Mouse (Mus musculus) forebrain, embryonic 10.5 days (tissue): ENCODE data around the gene Acr. TPM values are rescaled to one million over a fixed set of nuclear protein-coding genes. Genes with fewer than 3 reads are reported as not detected.

Source experiments
- DNase-seq: peaks from one replicate; pipeline ENCODE4 v3.0.0-alpha.2; 2017; ENCODE audit warnings: low spot score; ENCODE audit errors: extremely low spot score
- H3K27ac ChIP-seq: fragments of 300-500 bp; sonication (generic); 2 replicates; pipeline ENCODE4 v1.5.1; 2016; ENCODE audit warnings: mild to moderate bottlenecking
- H3K27me3 ChIP-seq: fragments of 300-500 bp; sonication (generic); 2 replicates; pipeline ENCODE4 v1.6.1; 2016; ENCODE audit warnings: mild to moderate bottlenecking; ENCODE audit not compliant: poor library complexity, severe bottlenecking
- H3K36me3 ChIP-seq: fragments of 300-500 bp; sonication (generic); replicated peaks from 2 replicates; pipeline ENCODE4 v1.6.1; 2016; ENCODE audit warnings: mild to moderate bottlenecking, moderate library complexity
- H3K4me1 ChIP-seq: fragments of 300-500 bp; sonication (generic); 2 replicates; pipeline ENCODE4 v1.6.1; 2016
- H3K4me3 ChIP-seq: fragments of 300-500 bp; sonication (generic); 2 replicates; pipeline ENCODE4 v1.5.1; 2016; ENCODE audit warnings: mild to moderate bottlenecking, moderate library complexity
- H3K9me3 ChIP-seq: fragments of 300-500 bp; sonication (generic); 2 replicates; pipeline ENCODE4 v1.6.1; 2016; ENCODE audit warnings: mild to moderate bottlenecking, moderate library complexity
- WGBS: fragments of 180-500 bp; shearing (Covaris S2); methylation state at CpG from one replicate; pipeline ENCODE4 v1.1.7; 2016; 5-methylcytosine and 5-hydroxymethylcytosine counted together
- polyA plus RNA-seq: library from polyadenylated mRNA; unstranded; fragments of >200 nt; fragmentation: Nextera tagmentation; extraction: Ambion mirVana; gene quantifications from 2 replicates; pipeline ENCODE4 v1.2.1, GENCODE M21; 2016

The Acr gene
- polyA plus RNA-seq, 1 experiment from 2014 or later, result 0.27 TPM

GRCm38 (mm10) chr15:89592548-89592947 lies 24.4 kb downstream of the Acr start:
- Histone ChIP-seq H3K4me3 (peak overlapping the region; percentile 70), H3K36me3 (peaks cover 8% of the 10 kb centered on the region), H3K27ac (peak overlapping the region; percentile 87), H3K27me3 (no peaks in the 10 kb centered on the region), H3K9me3 (no peaks in the 10 kb centered on the region), H3K4me1 (peaks cover 22% of the 10 kb centered on the region)
- WGBS, result 46% methylated on average over 4 of the region's 4 CpGs
- no peak for DNase-seq

DNA sequence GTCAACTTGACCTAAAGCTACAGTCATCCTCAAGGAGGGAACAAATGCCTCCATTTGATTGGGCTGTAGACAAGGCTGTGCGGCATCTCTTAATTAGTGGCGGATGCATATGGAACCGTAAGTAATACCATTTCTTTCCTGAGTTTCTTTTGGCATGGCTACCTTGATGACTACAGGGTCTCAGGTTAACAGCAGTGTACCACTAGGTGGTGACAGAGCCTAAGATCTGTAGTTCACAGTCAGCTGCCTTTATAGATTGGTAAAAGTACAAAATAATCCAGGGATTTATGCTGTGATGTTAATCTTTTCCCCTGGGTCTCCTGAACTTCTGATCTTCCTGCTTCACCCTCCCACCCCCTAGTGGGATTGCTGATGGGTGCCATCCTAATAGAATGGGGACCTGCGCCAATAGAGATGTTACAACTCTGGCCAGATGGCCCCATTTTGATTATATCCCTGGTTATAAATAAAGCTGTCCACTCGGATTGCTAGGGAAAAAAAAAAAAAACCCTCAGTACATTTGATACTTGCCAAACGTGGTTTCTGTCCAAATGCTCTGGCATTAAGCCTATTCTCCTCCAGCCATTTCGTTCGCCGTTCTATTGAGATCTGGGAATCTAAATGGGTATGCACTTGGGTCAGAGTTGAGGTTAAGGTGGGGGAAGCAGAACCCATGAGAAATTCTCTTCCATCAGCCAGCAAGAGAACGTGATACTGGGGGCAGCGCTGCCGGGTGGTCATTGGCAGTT lies 37.9 kb downstream of the Acr start:
- whole genome bisulfite sequencing, result 85% methylated on average over 12 of the region's 12 CpGs
- no peak for DNase-seq
- Histone ChIP-seq H3K36me3 (no peaks in the 10 kb centered on the region), H3K9me3 (no peaks in the 10 kb centered on the region; the same call in 1 of the 2 replicates), H3K27ac (no peak overlapping the region), H3K4me3 (no peak overlapping the region), H3K4me1 (no peaks in the 10 kb centered on the region), H3K27me3 (no peaks in the 10 kb centered on the region)

DNA sequence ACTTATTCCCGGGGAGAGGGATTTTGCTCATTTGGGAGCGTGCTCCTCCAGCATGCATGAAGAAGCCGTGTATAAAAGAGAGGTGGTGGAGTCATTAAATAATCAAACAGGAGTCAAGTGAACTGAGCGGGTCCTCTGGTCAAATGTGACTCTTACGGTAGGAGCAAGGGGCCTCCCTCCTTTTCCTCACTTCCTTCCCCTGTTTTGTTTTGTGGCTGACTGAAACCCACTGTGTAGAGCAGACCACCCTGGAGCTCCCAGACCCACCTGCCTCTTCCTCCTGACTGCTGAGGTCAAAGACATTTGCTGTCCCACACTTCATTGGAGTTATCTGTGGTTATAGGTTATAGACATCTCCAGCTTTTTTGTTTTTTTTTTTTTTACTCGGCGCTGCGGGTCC lies 39.4 kb downstream of the Acr start:
- Histone ChIP-seq H3K4me1 (no peaks in the 10 kb centered on the region), H3K27me3 (no peaks in the 10 kb centered on the region), H3K27ac (no peak overlapping the region), H3K4me3 (no peak overlapping the region), H3K9me3 (peaks cover 4% of the 10 kb centered on the region), H3K36me3 (no peaks in the 10 kb centered on the region)
- WGBS, result 91% methylated on average over 8 of the region's 8 CpGs
- DNase-seq, result no peak

DNA sequence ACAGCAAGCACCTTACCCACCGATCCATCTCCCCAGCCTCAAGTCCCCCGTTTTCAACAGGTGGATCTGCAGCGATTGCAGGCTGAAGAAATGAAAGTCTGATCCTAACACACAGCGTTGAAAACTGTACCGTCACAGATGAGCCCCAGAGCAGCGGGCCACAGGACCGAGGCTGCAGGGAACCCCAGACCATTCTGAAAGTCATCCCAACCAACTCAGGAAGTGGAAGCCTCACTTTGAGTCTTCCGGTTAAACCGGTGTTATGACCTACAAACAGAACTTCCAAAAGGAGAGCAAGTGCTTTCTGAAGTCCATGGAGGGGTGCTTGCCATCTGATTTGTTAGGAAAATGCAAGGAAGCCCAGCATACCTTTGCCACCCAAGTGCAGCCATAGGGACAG lies 39.8 kb downstream of the Acr start:
- 84% methylated on average over 9 of the region's 9 CpGs for WGBS
- no peak overlapping the region for H3K27ac ChIP-seq
- H3K4me1 ChIP-seq, result no peaks in the 10 kb centered on the region
- peaks cover 4% of the 10 kb centered on the region for H3K9me3 ChIP-seq
- no peak overlapping the region for H3K4me3 ChIP-seq
- no peak for DNase-seq
- no peaks in the 10 kb centered on the region for H3K36me3 ChIP-seq
- H3K27me3 ChIP-seq, result no peaks in the 10 kb centered on the region

- H3K27ac ChIP-seq, result no peak overlapping the region
- H3K4me1 ChIP-seq, result no peaks in the 10 kb centered on the region
- 81% methylated on average over 12 of the region's 12 CpGs for WGBS
- DNase-seq, result peak; percentile 60
- H3K9me3 ChIP-seq, result no peaks in the 10 kb centered on the region
- H3K4me3 ChIP-seq, result no peak overlapping the region
- no peaks in the 10 kb centered on the region for H3K27me3 ChIP-seq
- no peaks in the 10 kb centered on the region for H3K36me3 ChIP-seq
Measured at GRCm38 (mm10) chr15:89622312-89622958, 54.3 kb downstream of the Acr start.

GRCm38 (mm10) chr15:89622959-89623625 lies 55.0 kb downstream of the Acr start:
- DNase-seq, result no peak
- H3K36me3 ChIP-seq, result no peaks in the 10 kb centered on the region
- no peaks in the 10 kb centered on the region for H3K4me1 ChIP-seq
- no peak overlapping the region for H3K27ac ChIP-seq
- no peaks in the 10 kb centered on the region for H3K27me3 ChIP-seq
- H3K4me3 ChIP-seq, result no peak overlapping the region
- 69% methylated on average over 5 of the region's 5 CpGs for WGBS
- no peaks in the 10 kb centered on the region for H3K9me3 ChIP-seq

DNA sequence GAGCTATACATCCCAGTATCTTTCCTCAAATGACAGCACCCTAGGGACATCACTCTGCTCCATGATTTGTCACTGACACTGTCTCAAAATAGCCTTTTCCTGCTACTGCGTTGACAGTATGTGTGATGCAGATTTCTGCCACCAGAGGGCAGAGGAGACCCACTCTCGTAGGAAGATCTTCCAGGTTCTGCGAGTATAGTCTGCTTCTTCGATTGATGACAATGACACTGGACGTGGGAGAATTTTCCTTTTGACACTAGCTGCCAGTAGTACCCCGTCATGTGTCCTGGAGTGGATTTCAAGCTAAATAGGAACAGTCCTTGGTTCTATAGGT lies 55.5 kb downstream of the Acr start:
- WGBS, result 23% methylated on average over 6 of the region's 6 CpGs
- no peaks in the 10 kb centered on the region for H3K36me3 ChIP-seq

More for the DNA sequence above, 55.5 kb downstream of the Acr start:
- H3K4me1 ChIP-seq, result no peaks in the 10 kb centered on the region
- H3K27ac ChIP-seq, result no peak overlapping the region
- peak; percentile 74 for DNase-seq
- H3K4me3 ChIP-seq, result no peak overlapping the region
- H3K27me3 ChIP-seq, result no peaks in the 10 kb centered on the region
- no peaks in the 10 kb centered on the region for H3K9me3 ChIP-seq

Other genes starting within 250 kb of the Acr start
- 0.17 and 0.23 TPM in 2 replicates for gene Adm2, start 245.6 kb upstream of the Acr start, polyA plus RNA-seq
- gene Miox, start 233.9 kb upstream of the Acr start, polyA plus RNA-seq, result not detected in 2 replicates
- 48.6 and 50.0 TPM in 2 replicates for gene Lmf2, start 212.7 kb upstream of the Acr start, polyA plus RNA-seq
- 202 and 208 TPM in 2 replicates for gene Ncaph2, start 212.6 kb upstream of the Acr start, polyA plus RNA-seq
- gene Sco2, start 194.5 kb upstream of the Acr start, polyA plus RNA-seq, result 6.6 and 7.2 TPM in 2 replicates
- 1.2 and 1.4 TPM in 2 replicates for gene Tymp, start 191.3 kb upstream of the Acr start, polyA plus RNA-seq
- gene Odf3b, start 189.0 kb upstream of the Acr start, polyA plus RNA-seq, result 0.38 and 0.46 TPM in 2 replicates
- 0.04 TPM in 1 of 2 replicates, not detected in the other for gene Klhdc7b, start 183.4 kb upstream of the Acr start, polyA plus RNA-seq
- not detected in 2 replicates for gene Syce3, start 157.8 kb upstream of the Acr start, polyA plus RNA-seq
- 0.67 and 0.80 TPM in 2 replicates for gene Cpt1b, start 142.5 kb upstream of the Acr start, polyA plus RNA-seq
- gene C730034F03Rik, start 138.7 kb upstream of the Acr start, polyA plus RNA-seq, result 3.9 and 4.3 TPM in 2 replicates
- not detected in 2 replicates for gene Gm44502, start 138.6 kb upstream of the Acr start, polyA plus RNA-seq
- 44.0 and 45.1 TPM in 2 replicates for gene Chkb, start 138.4 kb upstream of the Acr start, polyA plus RNA-seq
- gene Mapk8ip2, start 114.4 kb upstream of the Acr start, polyA plus RNA-seq, result 21.2 and 22.4 TPM in 2 replicates
- 10.7 and 11.4 TPM in 2 replicates for gene Arsa, start 90.9 kb upstream of the Acr start, polyA plus RNA-seq
- 2.2 and 3.0 TPM in 2 replicates for gene Shank3, start 68.7 kb upstream of the Acr start, polyA plus RNA-seq
- gene Rabl2, start 23.6 kb downstream of the Acr start, polyA plus RNA-seq, result 73.0 and 78.6 TPM in 2 replicates